Mouse (Mus musculus) c-Kit-negative CD71-positive TER-119-positive erythroid progenitor cells, embryonic 14.5 days (primary cell): ENCODE measurements around the gene Lrrc51.

Experiments used
- DNase-seq: peaks from one replicate; pipeline ENCODE4 v3.0.0-alpha.2; 2013; ENCODE audit warnings: low read depth, low spot score

Lrrc51 gene

DNA sequence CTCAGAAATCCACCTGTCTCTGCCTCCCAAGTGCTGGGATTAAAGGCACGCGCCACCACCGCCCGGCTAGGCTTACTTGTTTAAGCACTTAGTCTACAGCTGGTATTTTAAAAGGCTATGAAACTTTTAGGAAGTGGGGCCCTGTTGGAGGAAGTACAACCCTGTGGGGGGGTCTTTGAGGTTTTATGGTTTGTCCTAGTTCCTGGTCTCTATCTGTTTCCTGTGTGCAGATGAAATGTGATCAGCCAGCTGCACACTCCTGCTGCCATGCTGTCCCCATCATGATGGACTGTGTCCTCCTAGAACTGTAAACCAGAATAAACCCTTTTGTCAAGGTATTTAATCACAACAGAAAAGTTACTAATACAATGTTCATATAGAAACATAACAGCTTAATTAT lies 49.5 kb downstream of the Lrrc51 start:
- no peak for DNase-seq

DNA sequence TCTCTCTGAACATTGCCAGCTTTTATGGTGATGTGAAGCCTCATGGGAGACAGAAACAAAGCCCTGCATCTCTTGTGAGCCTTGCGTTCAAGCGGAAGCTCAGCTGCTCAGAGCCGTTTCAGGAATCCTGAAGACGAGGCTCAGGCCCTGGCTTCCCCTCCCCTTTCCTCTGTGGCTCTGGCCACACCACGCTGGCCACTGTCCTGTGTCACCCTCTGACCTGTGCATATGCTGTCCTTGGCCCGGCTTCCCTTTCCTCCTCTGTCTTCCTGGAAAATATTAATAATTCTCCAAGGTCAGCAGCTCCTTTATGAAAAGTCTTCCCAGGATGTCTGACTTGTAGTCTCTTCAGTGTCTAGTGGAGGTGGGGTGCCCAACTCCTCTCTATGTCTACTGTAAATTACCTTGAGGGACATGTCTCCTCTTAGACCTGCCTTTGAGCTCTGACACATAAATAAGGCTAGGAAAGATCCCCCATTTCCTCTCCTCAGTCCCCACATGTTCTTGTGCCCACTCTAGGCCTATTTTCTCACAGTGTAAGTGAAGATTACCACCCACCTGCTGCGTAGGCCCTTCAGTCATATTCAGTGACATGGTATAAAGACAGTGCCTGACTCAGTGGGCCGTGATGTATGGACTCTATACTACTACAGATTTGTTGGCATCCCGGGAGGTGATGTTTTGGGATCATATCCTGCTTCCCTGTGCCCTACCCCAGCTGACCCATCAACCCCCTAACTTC lies 51.1 kb downstream of the Lrrc51 start:
- no peak for DNase-seq

DNA sequence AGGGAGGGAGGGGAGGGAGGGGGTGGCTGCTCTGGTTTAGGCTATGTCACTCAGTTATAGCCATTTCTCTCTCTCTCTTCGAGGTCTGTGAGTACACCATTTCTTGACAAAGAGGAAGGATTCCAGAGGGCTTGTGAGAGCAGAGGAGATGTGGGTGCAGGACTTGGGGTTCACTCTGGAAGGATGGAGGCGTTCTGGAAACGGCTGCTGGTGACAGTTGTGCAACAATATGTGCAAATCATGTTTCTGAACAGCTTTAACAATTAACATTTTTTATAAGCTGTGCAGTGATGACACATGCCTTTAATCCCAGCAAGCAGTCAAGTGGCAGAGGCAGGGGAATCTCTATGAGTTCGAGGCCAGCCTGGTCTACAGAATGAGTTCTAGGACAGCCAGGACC lies 52.8 kb downstream of the Lrrc51 start:
- DNase-seq = no peak

DNA sequence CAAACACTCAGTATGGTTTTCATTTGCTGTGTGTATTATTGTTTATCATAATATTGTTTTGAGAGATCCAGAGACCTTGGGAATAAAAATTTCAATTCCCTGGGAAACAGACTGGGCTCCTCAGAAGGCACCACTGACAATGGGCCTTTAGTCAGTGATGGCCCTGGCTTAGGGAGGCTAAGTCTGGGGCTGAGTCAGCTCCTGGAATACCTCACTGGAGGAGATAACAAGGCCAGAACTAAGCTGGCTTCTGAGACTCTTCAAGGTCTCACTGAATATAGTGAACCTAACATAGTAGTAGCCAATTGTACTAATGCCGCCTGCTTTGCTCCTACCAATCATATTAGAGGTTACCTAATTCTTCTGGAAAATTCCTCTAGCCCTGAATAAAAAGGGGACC lies 57.7 kb downstream of the Lrrc51 start:
- no peak for DNase-seq

DNA sequence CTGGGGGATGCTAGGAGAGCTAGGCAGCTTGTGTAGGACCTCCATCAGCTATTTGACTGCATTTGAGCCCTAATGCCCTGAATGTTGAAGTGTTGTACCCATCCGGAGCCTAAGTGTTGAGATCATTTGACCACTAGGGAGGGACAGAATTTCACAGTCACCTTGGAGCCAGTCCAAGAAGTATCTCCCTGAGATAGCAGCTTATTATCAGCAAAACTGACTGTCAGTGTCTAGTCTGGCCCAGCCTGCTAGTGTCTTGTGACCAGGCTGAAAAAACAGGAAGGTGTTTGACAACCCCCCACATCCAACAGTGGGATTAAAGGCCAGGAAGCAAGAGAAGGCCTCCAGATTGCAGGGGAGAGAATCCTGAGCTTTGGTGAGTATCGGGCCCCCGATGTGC lies 62.4 kb downstream of the Lrrc51 start:
- DNase-seq = no peak

DNA sequence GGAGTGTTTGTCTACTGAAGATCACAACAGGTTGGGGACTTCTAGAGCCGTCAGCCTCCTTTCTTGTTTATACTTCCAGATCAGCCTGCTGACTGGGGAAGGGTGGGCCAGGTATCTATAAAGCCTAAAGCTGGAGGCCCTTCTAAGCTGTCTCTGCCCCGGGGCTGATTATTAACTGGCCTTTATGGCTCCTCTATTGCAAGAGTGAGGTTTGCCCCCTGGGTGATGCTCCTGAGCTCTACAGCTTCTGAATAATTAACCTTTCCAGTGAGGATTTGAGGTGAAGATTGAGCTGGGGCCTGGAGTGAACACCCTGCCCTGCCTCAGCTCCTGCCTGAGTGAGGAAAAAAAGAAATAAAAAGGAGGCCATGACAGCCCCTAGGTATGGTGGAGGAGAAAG lies 63.1 kb downstream of the Lrrc51 start, which contains the start of gene Folr1:
TSS of gene Folr1 (minus strand) at position 160 of the 400 bp plus-strand sequence.
- no peak for DNase-seq

DNA sequence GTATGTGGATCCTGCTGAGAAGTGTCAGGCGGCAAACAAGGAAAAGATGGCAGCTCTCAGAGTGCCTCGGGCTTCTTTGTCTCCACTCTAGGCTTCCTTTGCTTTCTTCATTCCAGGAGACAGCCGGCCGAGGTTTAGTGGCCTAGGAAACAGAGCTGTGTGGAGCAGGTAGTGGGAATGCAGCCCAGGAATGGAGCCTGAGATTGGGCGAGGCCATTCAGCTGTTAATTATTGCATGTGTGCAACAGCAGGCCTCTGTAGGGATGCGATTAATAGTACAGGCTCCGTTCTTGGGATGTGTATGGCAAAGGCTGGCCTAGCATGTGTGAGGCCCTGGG lies 64.6 kb downstream of the Lrrc51 start:
- DNase-seq = no peak

DNA sequence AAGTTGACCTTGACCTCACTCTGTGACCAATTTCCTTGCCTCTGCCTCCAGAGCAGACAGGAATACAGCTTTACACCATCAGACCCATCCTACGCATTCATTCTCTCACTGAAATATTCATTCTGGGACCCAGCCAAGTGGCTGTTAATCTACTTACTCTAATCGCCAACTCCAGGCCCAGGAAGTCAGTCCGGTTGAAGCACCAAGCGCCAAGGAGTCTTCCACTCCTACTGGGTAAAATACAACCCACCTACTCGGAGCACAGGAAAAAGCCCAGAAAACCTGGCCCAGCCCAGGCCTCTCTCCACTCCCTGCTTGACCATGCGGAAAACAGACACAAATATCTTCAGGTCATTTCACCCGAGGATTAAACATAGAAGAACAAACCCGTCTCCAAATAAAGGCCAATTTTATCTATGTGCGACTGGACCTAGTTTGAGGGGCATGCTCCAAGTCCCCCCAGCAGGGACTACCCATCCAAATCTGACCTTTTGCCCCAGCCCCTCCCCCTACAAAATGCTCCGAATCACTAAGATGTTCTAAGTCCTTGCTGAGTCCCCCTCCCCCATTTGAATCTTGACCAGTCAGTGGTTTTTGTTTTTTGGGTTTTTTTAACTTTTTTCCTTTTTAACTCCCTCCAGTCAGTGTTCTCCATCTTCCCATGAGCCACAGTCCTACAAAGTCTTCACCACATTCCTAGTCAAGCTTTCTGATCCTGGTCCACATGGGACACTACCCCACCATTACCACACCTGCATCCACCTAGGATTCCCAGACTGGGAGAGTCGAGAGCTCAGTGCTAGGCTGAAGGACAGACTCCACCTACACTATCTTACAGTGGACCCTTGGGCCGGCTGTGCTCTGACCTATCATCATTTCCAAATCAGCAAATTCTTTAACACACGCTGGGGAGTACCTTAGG lies 65.2 kb downstream of the Lrrc51 start:
- DNase-seq = no peak

DNA sequence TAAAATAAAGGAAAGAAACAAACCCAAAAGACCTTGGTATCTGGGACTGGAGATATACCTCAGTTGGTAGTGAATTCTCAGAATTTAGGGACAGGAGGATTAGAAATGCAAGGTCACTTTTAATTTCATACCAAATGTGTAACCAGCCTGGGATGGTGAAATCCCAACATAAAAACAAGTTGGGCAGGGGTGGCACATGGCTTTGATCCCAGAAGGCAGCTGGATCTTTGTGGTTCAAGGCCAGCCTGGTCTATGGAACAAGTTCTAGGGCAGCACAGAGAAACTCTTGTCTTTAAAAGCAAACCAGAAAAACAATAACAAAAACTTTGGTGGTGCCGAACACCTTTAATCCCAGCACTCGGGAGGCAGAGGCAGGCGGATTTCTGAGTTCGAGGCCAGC lies 66.2 kb downstream of the Lrrc51 start:
- no peak for DNase-seq

DNA sequence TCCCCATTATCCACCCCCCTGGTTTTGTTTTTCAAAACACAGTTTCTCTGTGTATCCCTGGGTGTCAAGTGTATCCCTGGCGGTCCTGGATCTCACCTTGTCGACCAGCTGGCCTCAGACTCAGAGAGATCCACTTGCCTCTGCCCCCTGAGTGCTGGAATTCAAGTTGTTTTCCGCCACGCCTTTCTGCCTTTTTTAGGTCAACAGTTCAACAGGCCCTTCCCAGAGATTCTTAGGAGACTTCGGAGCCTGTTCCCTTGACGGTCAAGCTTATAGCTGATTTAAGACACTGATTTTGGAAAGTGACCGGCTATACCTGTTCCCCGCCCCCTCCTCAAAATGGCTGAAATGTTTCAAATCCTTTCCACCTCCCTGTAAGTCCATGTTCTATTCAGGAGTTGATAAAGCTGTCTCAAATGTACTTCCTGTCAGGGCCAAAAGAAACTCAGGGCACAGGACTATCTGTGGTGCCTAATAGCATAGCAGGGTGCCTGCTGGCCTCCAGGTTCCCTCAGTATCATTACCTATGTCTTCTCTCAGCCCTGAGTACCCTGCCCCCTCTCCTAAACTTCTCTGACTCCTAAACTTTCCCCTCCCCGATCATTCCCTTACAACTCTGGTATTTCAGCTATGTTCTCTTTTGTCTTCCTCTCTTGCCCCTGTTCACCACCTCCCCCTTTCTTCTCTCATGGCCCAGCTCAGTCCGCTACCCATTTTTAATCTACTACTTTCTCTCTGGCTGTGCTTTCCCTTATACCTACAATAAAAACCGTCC lies 67.0 kb downstream of the Lrrc51 start:
- DNase-seq = no peak

DNA sequence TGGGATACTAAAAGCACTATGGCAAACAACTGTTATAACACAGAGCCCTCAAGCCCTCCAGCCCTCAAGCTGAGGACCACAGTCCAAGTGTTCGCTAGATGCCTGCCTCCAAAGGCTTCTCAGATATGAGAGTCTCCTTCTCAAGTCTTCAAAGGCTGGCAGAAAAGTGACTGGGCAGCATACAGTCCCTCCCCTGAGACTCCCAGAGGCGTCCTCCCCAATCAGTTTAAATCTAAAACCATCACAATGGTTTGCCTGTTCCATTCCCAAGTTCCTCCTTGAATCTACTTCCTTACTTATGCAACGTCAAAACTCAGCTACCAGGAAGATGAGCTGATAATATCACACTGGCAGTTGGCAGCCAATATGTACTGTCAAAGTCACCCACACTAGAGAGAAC lies 70.3 kb downstream of the Lrrc51 start, which contains the start of gene Anapc15:
TSS of gene Anapc15 (plus strand) at position 301 of the 400 bp plus-strand sequence.
- no peak for DNase-seq
